Mouse (Mus musculus) Patski (cell line): Measurements from ENCODE around the gene Hyal3. TPM values are rescaled to one million over a fixed set of nuclear protein-coding genes. Genes with fewer than 3 reads are reported as not detected.

ENCODE experiments used
- ATAC-seq: fragments of 100-300 bp; one replicate; pipeline ENCODE4 v1.8.0; 2021
- CTCF ChIA-PET: fragments of 350-600 bp; sonication (Branson Sonifier 250); formaldehyde crosslinking; loops from one replicate; lab custom pipeline; 2022; ENCODE audit warnings: inconsistent platforms; lab: Charles Lee
- POLR2A ChIA-PET: fragments of 350-600 bp; sonication (Branson Sonifier 250); formaldehyde crosslinking; loops from one replicate; lab custom pipeline; 2022; ENCODE audit warnings: antibody characterized with exemption, inconsistent platforms; lab: Charles Lee
- DNase-seq: peaks from one replicate; pipeline ENCODE4 v3.0.0-alpha.2; 2011; ENCODE audit warnings: low read depth, low spot score
- H3K27me3 ChIP-seq: fragments of 371-371 bp; one replicate; pipeline ENCODE4 v1.5.1; 2021
- CTCF ChIP-seq: fragments of 100-300 bp; IDR thresholded peaks from one replicate; pipeline ENCODE4 v1.5.1; 2021
- in situ Hi-C: fragments of 300-500 bp; cut with MboI; formaldehyde crosslinking; loops from 3 replicates; pipeline ENCODE4 v1.11.1; 2018; ENCODE audit warnings: low pct_unique_long_range_greater_than_20kb, mixed read lengths
- polyA plus RNA-seq: library from polyadenylated mRNA; unstranded; gene quantifications from one replicate; pipeline ENCODE4 v1.2.3, GENCODE M21; 2021

Hyal3 gene
- polyA plus RNA-seq, 1 experiment from 2014 or later, result 1.1 TPM

DNA sequence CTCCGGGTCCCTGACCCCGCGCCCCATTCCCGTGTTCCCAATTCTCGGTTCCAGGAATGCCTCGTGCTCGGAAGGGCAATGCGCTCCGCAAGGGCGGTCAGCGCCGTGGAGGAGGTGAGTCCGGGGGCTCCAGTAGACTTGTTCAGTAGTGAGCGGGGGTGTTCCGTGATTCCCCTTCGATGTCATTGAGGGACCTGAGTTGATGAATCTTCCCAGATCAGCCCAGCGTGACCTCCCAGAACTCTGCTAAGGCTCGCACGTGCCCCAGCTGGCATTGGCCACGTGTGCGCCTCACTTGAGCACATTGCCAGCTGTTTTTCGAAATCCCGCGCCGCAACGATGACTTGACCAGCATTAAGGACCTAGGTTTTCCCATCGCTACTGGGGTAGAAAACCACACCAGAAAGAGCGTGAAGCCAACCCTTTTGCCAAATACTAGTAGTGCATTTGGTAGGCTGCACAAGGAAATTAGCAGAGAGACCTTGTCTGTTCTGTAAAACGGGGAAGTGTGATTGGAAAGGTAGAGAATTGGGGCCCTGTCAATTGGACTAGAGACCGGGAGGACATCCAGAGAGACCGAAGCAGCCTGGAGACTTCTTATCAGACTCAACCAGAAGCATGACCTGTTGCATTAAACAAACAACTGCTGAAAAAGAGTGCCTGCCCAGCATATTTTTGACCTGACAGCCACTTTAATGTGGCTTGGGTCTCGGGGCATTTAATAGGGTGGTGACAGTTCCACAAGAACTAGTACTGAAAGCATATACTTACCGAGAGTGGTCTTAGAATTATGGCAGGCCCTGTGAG is 7.4 kb downstream of the Hyal3 start:
- in situ Hi-C loops, result no loop called here
- DNase-seq (no peak), ATAC-seq (peak; percentile 29)
- POLR2A ChIA-PET, result interaction anchor here (0.9 to 1.5 kb wide), 4 partner anchors 9 to 47 kb away, joined by 3 to 5 read pairs (median 4); partner anchors contain the start of genes Gnai2 and Naa80
- no peak for TF ChIP-seq CTCF
- CTCF ChIA-PET, result interaction anchor here (1.0 to 1.6 kb wide), 2 partner anchors 19 to 25 kb away, joined by 4 to 5 read pairs; no protein-coding TSS in a partner anchor
- H3K27me3 ChIP-seq, result no peaks in the 10 kb centered on the region

DNA sequence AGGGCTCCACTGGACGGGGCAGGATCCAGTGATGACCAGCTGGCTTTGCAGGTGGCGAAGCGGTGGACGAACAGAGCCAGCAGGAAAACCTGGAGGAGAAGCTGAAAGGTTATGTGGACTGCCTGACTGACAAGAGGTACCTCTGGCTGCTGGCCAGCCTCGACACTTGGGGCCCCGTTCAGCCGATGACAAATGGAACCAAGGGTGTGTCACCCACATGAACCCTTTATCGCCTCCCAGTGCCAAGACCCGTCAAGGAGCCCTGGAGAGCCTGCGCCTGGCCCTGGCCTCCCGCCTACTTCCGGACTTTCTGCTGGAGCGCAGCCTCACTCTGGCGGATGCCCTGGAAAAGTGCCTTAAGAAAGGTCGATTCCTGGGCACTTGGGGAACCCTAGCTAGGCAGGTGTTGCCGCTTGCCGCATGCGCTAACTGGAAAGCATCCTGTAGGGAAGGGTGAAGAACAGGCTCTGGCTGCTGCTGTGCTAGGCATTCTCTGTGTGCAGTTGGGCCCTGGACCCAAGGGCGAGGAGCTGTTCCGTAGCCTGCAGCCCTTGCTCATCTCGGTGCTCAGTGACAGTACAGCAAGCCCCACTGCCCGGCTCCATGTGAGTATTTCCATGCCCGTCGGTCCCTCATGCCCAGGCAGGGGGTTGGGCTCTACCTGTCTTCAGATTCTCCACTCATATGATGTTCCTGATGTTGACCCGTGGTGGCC is 9.6 kb downstream of the Hyal3 start:
- ATAC-seq, result no peak
- CTCF ChIA-PET, result interaction anchor here (0.9 to 1.3 kb wide), 3 partner anchors 22 to 54 kb away, joined by 3 to 4 read pairs (median 3); no protein-coding TSS in a partner anchor
- in situ Hi-C loops, result no loop called here
- no peaks in the 10 kb centered on the region for H3K27me3 ChIP-seq
- TF ChIP-seq CTCF, result no peak
- DNase-seq, result no peak
- POLR2A ChIA-PET, result no interaction called here

DNA sequence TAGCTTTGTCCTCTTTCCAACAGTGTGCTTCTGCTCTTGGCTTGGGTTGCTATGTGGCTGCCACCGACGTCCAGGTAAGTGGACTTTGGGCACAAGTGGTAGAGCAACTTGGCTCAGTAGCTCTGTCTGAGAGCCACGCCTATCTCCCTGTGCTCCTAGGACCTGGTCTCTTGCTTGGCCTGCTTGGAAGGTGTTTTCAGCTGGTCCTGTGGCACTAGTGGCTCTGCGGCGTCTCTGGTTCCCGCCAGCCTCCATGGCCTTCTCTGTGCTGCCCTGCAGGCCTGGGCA is 10.1 kb downstream of the Hyal3 start:
- TF ChIP-seq CTCF, result no peak
- in situ Hi-C loops, result no loop called here
- ATAC-seq (no peak), DNase-seq (no peak)
- ChIA-PET POLR2A (no interaction called here), CTCF (interaction anchor here (0.9 to 1.3 kb wide), 2 partner anchors 24 to 54 kb away, joined by 3 read pairs; no protein-coding TSS in a partner anchor)
- H3K27me3 ChIP-seq, result no peaks in the 10 kb centered on the region

DNA sequence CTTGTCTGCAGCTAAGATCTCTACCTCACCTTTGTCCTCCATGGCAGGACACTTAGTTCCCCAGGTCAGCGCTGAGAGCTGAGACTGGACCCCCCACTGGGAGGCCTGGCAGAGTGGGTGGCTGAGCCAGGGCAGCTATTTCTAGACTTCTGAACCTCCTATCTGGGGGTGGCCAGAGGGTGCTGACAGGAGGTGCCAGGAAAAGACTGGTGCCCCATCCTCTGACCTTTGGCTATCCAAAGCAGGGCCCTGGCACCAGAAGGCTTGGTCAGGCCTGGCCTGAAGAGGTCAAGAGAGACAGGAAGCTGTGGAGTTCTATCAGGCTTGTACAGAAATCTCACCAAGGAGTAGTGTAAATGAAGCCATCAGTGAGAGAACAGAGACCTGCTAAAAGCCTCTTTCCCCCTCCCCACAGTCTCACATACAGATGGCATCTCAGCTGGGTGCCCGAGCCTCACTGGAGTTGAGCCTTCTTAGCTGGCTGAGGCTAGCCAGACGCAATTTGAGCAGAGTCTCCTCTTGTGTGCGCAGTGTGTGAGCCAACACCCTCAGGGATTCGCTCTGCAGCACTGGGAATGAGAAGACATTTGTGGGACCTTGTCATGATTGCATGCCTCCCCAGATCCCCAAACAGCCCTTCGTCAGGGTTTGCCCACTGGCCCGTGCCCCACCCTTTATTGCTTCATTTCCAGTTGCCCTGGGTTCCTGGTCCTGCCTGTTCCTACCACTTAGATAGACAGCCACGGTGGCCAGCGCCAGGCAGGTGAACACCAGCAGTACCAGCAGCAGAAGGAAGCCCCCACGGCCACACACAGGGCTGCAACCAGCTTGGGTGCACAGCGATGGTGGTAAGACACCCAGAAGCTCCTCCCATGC is 12.7 kb downstream of the Hyal3 start:
- DNase-seq, result no peak
- in situ Hi-C loops, result no loop called here
- peak; percentile 2 for ATAC-seq
- POLR2A ChIA-PET, result interaction anchor here (1.2 kb wide), 1 partner anchor 18 kb away, joined by 3 read pairs; no protein-coding TSS in a partner anchor
- no peak for TF ChIP-seq CTCF
- CTCF ChIA-PET, result no interaction called here
- H3K27me3 ChIP-seq, result no peaks in the 10 kb centered on the region

DNA sequence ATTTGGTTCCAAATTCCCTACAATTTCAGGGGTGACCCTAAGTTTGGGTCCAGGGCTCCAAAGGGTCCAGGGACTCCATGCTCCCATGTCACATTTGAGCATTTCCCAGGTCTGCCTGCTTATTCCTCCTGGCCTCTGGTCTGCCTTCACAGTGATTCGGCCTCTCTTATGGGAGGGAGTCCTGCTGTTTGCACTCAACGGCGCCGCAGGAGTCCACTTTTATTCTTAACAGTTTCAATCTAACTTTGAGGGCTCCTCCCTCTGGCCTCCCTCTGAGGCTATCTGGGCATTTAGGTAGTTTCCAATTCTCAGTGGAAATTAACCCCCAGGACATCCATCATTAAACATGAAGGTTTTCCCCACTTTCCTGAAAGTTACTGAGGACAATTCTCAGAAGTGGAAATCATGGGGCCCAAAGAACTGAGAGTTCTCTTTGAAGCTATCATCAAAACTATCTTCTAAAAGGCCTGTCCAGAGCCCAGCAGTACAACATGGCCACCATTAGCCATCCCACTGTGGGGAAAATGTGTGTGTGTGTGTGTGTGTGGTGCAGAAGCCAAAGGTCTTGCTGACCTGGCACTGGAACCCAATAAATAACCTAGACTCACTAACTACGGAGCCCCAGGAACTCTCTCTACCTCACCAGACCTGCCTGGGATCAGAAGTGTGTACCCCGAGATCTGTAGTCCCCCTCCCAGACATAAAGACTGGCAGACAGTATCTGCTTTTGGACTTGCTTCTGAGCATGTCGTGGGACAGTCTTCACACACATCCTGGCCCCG is 13.9 kb downstream of the Hyal3 start:
- DNase-seq, result no peak
- POLR2A ChIA-PET, result interaction anchor here (0.6 to 1.2 kb wide), 2 partner anchors 19 to 37 kb away, joined by 3 to 4 read pairs; no protein-coding TSS in a partner anchor

GRCm38 (mm10) chr9:107596619-107597569 is 16.3 kb downstream of the Hyal3 start:
- in situ Hi-C loops, result no loop called here
- ATAC-seq (no peak), DNase-seq (no peak)
- no peaks in the 10 kb centered on the region for H3K27me3 ChIP-seq
- no peak for TF ChIP-seq CTCF
- POLR2A ChIA-PET, result no interaction called here
- CTCF ChIA-PET, result interaction anchor here (0.9 kb wide), 1 partner anchor 31 kb away, joined by 3 read pairs; no protein-coding TSS in a partner anchor

More for the DNA sequence above, 13.9 kb downstream of the Hyal3 start:
- in situ Hi-C loops, result no loop called here
- ATAC-seq, result no peak
- CTCF ChIA-PET, result interaction anchor here (0.6 to 1.1 kb wide), 2 partner anchors 14 to 50 kb away, joined by 3 read pairs; partner anchors contain the start of gene Hyal3
- no peak for TF ChIP-seq CTCF
- H3K27me3 ChIP-seq, result no peaks in the 10 kb centered on the region

- CTCF ChIA-PET, result interaction anchor here (1.2 to 6.4 kb wide), 2 partner anchors 15 to 47 kb away, joined by 4 to 59 read pairs; no protein-coding TSS in a partner anchor
- no peak for DNase-seq
- in situ Hi-C loops, result no loop called here
Observed at GRCm38 (mm10) chr9:107598385-107598784, 17.8 kb downstream of the Hyal3 start.

GRCm38 (mm10) chr9:107599433-107599832 is 18.8 kb downstream of the Hyal3 start:
- DNase-seq, result no peak
- in situ Hi-C loops, result no loop called here
- no peaks in the 10 kb centered on the region for H3K27me3 ChIP-seq
- CTCF ChIA-PET, result interaction anchor here (6.4 kb wide), 1 partner anchor 46 kb away, joined by 59 read pairs; no protein-coding TSS in a partner anchor
- TF ChIP-seq CTCF, result no peak
- no peak for ATAC-seq
- POLR2A ChIA-PET, result interaction anchor here (1.2 kb wide), 1 partner anchor 17 kb away, joined by 3 read pairs; no protein-coding TSS in a partner anchor

More at GRCm38 (mm10) chr9:107598385-107598784, 17.8 kb downstream of the Hyal3 start:
- POLR2A ChIA-PET, result interaction anchor here (0.7 kb wide), 1 partner anchor 78 kb away, joined by 3 read pairs; no protein-coding TSS in a partner anchor
- no peaks in the 10 kb centered on the region for H3K27me3 ChIP-seq
- TF ChIP-seq CTCF, result no peak
- no peak for ATAC-seq
